Mouse (Mus musculus): ENCODE data around the gene Tnip3. TPM values are rescaled to one million over a fixed set of nuclear protein-coding genes. Genes with fewer than 3 reads are reported as not detected.

Gene Tnip3
- total RNA-seq (2023) = 1.3 and 3.5 TPM in 2 replicates

GRCm38 (mm10) chr6:65525192-65525591, at the start of gene Tnip3:
Tnip3 (plus strand) TSS chr6:65525313.

DNA sequence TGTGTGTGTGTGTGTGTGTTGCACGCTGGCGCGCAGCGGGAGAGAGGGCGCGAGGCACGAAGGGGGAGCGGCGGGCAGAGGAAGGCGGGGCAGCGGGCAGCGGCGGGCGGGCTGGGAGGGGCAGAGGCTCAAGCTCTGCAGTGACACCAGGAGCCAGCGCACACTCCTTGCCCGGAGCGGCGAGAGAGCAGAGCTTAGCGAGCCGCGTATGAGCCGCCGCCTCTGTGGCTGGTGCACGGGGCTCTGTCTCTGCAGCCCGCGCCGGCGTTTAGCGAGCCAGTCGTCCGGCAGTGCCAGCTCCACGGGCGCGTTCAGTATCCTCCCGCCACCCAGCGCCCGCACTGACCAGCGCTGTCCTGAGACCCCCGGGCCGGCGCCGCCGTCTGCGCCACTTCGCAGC, 146.3 kb downstream of the Tnip3 start, which contains the start of gene Ndnf:
Gene Ndnf, plus strand, starts transcription at position 140 of the 400 bp plus-strand sequence.

Other genes with a start within 250 kb of the Tnip3 start
- gene C130060K24Rik, start 144.2 kb upstream of the Tnip3 start, total RNA-seq (2023) = not detected in 2 replicates
- gene Ndnf, start 146.3 kb downstream of the Tnip3 start, total RNA-seq (2023) = 0.29 and 0.69 TPM in 2 replicates

Data from neutrophil, adult 65 days (primary cell).